Mouse (Mus musculus): ENCODE measurements around the gene Tmem121b.

- no peak for TF ChIP-seq CHD1 (IDR thresholded peaks at IDR 0.05; ENCODE audit: low read depth, low read length)
- TF ChIP-seq CTCF (conservative IDR thresholded peaks at IDR 0.05 in 1 of 2, IDR thresholded peaks at IDR 0.05 in 1 of 2; ENCODE audit: low read depth in 2 of 2, low read length in 2 of 2) = no peak
- TF ChIP-seq ZC3H11A (IDR thresholded peaks at IDR 0.05; ENCODE audit: low read depth, low read length) = no peak
- no peak for TF ChIP-seq POLR2A (IDR thresholded peaks at IDR 0.05; ENCODE audit: low read depth, low read length)
- no peak for TF ChIP-seq NELFE (IDR thresholded peaks at IDR 0.05; ENCODE audit: low read depth, low read length)
- no peak for TF ChIP-seq USF2 (conservative IDR thresholded peaks at IDR 0.05; ENCODE audit: low read depth, low read length)
- TF ChIP-seq RCOR1 (conservative IDR thresholded peaks at IDR 0.05; ENCODE audit: low read depth, low read length) = no peak
- TF ChIP-seq ELF1 (IDR thresholded peaks at IDR 0.05; ENCODE audit: low read depth, low read length) = no peak
- no peak for TF ChIP-seq BHLHE40 (IDR thresholded peaks at IDR 0.05; ENCODE audit: low read depth, low read length)
- TF ChIP-seq POLR2AphosphoS2 (IDR thresholded peaks at IDR 0.05; ENCODE audit: low read depth, low read length) = no peak
- TF ChIP-seq TCF12 (IDR thresholded peaks at IDR 0.05; ENCODE audit: low read depth, low read length) = no peak
- TF ChIP-seq USF1 (IDR thresholded peaks at IDR 0.05; ENCODE audit: low read depth, low read length) = no peak
Observed at GRCm38 (mm10) chr6:120450208-120450607, 43.4 kb downstream of the Tmem121b start.
